Mouse (Mus musculus): ENCODE results near the gene Vmn1r3. TPM values are rescaled to one million over a fixed set of nuclear protein-coding genes. Genes with fewer than 3 reads are reported as not detected.

The Vmn1r3 gene
- polyA plus RNA-seq (2012) = not detected in 2 replicates

GRCm38 (mm10) chr4:3185258-3185657 lies at the start of gene Vmn1r3:
Gene Vmn1r3 (minus strand): TSS chr4:3185358.

DNA sequence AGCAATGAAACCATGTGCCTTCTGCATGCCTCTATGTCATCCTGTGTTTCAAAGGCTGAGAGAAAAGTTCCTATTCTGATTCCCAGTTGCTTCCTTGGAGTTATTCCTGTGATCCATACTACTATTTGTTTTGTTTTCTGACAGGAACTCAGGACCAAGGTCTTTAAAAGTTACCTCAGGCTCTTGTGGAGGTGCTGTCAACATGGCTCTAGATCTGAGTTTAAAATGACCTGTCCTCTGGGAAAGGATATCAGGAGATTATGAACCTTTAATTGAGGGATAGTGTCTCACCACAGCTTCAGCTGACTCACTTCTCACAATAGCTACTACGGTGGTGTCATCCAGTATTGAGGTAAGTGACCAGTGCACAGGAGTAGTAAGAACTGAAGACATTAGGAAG lies 18.1 kb downstream of the Vmn1r3 start, which contains the start of gene Vmn1r2:
Gene Vmn1r2, plus strand, starts transcription at position 301 of the 400 bp plus-strand sequence.

Other genes with a start within 250 kb of the Vmn1r3 start
- not detected in 2 replicates for gene Vmn1r2, start 18.0 kb downstream of the Vmn1r3 start, polyA plus RNA-seq (2012)

All from megakaryocyte-erythroid progenitor cell, adult 5 weeks (primary cell).